Mouse (Mus musculus) thymus, postnatal 4 days (tissue): ENCODE measurements at regions not wholly inside any gene's neighbourhood (a gene's known extent, or its start where the extent isn't known, plus 50 kb on each side); places are given as distances from the start of the nearest gene placed in this dataset.

Source experiments
- DNase-seq: peaks from one replicate; pipeline ENCODE4 v3.0.0; 2021

GRCm38 (mm10) chr11:44238598-44238997 is 161.3 kb upstream of the Il12b start:
- DNase-seq = no peak

GRCm38 (mm10) chr11:44243184-44243583 is 156.7 kb upstream of the Il12b start:
- no peak for DNase-seq

- no peak for DNase-seq
These were observed 148.0 kb upstream of the Il12b start for GRCm38 (mm10) chr11:44251821-44252220.

GRCm38 (mm10) chr11:44260376-44261111 is 139.3 kb upstream of the Il12b start:
- no peak for DNase-seq

- DNase-seq = no peak
These were observed 138.2 kb upstream of the Il12b start for GRCm38 (mm10) chr11:44261657-44262056.

DNA sequence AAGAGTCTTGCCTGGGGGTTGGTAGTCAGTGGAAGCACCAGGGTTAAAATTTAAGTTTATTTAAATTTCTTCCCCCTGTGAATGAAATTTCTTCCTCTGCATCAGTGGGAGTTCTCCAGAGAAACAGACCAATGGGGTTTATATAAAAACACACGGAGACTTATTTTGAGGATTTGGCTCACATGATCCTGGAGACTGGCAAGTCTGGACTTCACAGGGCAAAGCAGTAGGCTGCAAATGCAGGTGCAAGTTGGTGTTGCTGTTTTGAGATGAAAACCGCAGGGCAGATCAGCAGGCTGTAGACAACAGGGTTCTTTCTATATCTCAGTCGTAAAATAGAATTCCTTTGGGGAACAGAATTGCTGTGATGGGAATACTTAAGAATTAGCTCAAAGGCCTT is 137.3 kb upstream of the Il12b start:
- no peak for DNase-seq

DNA sequence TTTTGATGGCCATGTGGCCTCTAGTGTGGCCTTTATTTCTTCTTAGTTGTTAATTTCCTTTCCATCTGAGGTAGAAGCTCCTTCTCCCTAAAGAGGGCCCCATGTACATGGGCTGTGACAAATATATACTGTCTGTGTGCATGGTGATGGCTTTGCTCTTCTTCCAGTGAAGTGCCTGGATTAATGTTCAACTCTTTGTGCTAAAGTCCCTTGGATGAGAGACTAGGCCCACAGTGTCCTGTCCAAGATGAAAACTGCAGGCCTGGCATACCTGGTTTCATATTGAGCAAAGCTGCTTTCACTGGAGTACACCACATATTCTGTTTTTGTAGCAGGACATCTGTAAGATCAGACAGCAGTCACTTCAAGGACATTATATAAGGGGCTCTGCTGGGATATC is 127.6 kb upstream of the Il12b start:
- DNase-seq = no peak

- DNase-seq = no peak
These were observed 121.2 kb upstream of the Il12b start for GRCm38 (mm10) chr11:44278521-44279208.

GRCm38 (mm10) chr11:44285961-44286360 is 113.9 kb upstream of the Il12b start:
- no peak for DNase-seq

DNA sequence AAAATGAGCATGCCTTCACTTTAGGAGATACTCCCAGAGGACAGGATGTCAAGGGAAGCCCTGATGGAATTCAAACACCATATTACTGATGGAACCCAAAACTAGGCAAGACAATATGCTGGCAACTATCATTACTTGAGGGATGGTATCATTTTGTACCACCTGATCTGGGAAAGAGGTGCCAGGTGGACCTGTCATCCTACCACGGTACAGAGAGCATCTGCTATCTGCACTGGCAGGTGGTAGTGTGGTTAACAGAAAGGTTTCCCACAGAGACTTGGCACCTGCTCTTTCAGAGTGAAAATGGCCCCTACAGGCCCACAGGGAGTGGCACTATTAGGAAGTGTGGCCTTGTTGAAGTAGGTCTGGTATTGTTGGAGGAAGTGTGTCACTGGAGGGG is 111.0 kb upstream of the Il12b start:
- no peak for DNase-seq

DNA sequence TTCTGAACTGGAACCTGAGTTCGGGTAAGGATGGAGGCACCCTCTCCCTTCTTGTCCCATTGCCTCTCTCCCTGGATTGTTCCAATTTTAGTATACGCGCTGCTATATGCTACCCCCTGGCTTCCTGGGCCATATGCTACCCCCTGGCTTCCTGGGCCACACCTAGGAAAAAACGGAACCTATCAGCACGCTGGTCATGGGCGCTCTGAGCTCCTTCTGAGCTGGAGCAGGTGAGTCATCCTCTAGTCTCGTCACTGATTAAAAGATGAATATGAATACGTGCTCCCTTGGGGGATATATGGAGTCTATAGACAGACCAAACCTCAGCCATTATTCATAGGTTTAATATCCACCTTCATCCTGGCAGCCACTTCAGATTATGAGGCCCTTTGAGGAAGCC is 96.1 kb upstream of the Il12b start:
- no peak for DNase-seq

- DNase-seq = no peak
These were observed 83.8 kb upstream of the Il12b start for GRCm38 (mm10) chr11:44316061-44316460.

GRCm38 (mm10) chr11:44319136-44319535 is 80.7 kb upstream of the Il12b start:
- no peak for DNase-seq

DNA sequence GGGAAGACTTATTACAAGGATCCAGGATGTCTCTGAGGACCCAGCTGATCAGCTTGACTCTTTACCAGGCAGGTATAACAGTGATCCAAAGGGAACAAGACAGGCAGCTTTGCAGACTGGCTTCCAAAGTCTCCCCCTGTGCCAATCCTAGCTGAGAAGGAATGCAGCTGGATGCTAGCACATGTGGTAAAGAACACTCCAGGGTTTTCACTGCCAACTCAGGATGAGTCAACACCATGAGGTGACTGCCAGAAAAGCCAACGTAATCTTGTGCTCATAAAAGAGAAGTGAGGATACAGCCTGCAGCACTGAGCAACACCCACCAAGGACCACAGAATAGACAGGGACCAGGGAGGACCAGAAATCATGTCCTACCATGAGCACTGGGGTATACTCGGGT is 76.5 kb upstream of the Il12b start:
- no peak for DNase-seq

GRCm38 (mm10) chr11:44325066-44325465 is 74.8 kb upstream of the Il12b start:
- no peak for DNase-seq

DNA sequence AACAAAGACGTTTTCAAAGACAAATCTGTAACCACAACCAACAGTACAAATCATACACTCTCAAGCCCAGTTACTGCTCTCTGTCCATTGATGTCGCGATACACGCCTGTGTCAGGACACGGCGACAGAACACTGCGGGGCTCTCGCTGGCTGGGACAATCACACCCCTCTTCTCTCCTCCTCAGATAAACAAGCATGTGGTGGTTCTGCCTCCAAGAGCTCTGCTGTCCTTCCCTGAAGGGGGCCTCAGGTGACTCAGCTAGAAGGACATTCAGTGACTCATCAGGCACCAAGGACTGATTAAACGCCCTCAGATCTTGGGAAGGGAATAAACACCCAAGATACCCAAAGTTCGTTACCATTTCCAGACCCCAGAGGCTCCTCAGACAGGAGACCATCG is 74.3 kb upstream of the Il12b start:
- DNase-seq = no peak

- no peak for DNase-seq
These were observed 70.4 kb upstream of the Il12b start for GRCm38 (mm10) chr11:44329503-44329902.

DNA sequence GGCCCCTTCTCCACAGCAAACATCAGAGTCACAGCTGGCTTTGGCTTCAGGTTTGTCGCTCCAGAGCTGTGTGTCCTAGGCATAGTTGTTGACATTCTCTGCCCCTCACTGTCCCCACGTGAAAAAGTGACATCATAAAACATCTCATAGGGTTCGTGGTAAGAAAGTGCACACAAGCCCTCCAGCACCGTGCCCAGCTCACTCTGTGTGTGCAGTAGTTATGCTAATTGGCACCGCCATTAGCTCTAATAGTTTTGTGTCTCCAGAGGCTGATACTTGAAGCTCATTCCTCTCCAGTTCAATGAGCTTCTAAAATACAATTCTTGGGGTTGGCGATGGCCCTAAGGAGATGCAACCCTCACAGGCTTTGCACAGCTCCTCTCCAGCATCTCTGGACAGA is 69.4 kb upstream of the Il12b start:
- no peak for DNase-seq

GRCm38 (mm10) chr11:44330851-44331773 is 68.8 kb upstream of the Il12b start:
- peak; percentile 67 for DNase-seq

DNA sequence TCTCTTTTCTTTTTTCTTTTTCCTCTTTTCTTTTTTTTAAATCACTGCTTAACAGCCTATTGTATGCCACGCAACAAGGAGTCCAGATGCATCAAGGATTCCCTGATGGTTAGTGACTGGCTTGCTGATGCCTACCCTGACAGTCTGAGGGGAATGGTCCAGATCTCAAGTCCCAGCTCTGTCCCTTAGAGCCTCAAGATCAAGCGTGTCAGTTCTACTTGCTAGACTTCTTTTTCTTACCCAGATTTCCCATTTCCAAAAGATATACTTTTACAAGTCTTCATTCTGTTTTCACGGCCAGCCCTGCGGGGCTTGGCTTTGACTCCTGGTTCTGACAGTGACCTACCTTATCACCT is 68.1 kb upstream of the Il12b start:
- no peak for DNase-seq

GRCm38 (mm10) chr11:44340531-44340930 is 59.3 kb upstream of the Il12b start:
- no peak for DNase-seq

DNA sequence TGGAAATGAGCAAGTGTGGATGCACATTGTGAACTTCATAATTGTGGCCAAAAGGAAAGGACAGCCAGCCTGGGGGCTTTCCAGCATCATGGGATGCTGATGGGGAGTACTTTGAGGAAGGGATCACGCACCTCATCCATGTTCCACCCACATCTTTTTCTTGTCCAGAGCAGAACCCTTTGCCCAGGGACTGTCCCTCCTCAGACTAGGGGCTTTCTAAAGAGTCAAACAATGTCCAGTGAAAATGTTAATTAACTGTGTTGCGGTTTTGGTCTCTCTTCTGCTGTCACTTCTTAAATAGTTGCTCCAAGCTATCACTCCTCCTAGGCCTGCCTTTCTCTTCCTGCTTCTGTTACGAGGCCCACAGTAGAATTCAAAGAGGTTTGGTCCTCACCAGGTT is 51.6 kb upstream of the Il12b start:
- DNase-seq = no peak

DNA sequence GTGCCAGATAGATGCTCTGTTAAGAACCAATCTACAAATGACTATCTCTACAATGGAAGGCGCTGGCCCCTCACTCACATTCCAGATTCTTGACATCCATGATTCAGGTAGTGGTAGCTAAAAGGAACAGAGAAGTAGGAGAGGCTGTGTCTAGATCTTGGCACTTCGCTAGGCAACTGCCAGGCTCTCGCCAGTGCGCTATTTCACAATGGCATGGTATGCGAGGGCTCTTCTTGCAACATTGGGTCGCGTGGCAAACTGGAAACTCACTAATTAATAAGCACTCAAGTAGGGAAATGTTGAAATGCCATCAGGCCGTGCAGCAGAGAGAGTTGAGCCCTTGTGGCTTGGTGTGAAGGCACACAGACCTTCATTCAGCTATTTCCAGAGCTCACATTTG is 50.3 kb upstream of the Il12b start:
- no peak for DNase-seq
